Mouse (Mus musculus) kidney, postnatal 0 days (tissue): ENCODE results near the gene Rtl9. TPM values are rescaled to one million over a fixed set of nuclear protein-coding genes. Genes with fewer than 3 reads are reported as not detected.

Experiments
- ATAC-seq: fragments of 200-750 bp; cut with Nextera tagmentation; replicated peaks from 2 replicates; pipeline ENCODE4 v1.8.0; 2017; ENCODE audit warnings: low read depth, moderate number of reproducible peaks, moderate TSS enrichment, moderate library complexity; ENCODE audit not compliant: low FRiP score
- DNase-seq: peaks from one replicate; pipeline ENCODE4 v3.0.0-alpha.2; 2016; ENCODE audit warnings: low spot score
- H3K27ac ChIP-seq: fragments of 300-500 bp; sonication (generic); 2 replicates; pipeline ENCODE4 v1.5.1; 2014; ENCODE audit warnings: mild to moderate bottlenecking
- H3K27me3 ChIP-seq: fragments of 300-500 bp; sonication (generic); 2 replicates; pipeline ENCODE4 v1.6.1; 2014; ENCODE audit warnings: low read length, mixed read lengths; ENCODE audit not compliant: insufficient read depth
- H3K36me3 ChIP-seq: fragments of 300-500 bp; sonication (generic); 2 replicates; pipeline ENCODE4 v1.6.1; 2014; ENCODE audit warnings: low read length, mixed read lengths; ENCODE audit not compliant: insufficient read depth
- H3K4me1 ChIP-seq: fragments of 300-500 bp; sonication (generic); replicated peaks from 2 replicates; pipeline ENCODE4 v1.6.1; 2014; ENCODE audit warnings: antibody characterized with exemption, low read length, mixed read lengths; ENCODE audit not compliant: insufficient read depth
- H3K4me2 ChIP-seq: fragments of 300-500 bp; sonication (generic); 2 replicates; pipeline ENCODE4 v1.6.1; 2014; ENCODE audit warnings: mild to moderate bottlenecking, low read length, moderate library complexity, mixed read lengths
- H3K4me3 ChIP-seq: fragments of 300-500 bp; sonication (generic); replicated peaks from 2 replicates; pipeline ENCODE4 v1.5.1; 2014; ENCODE audit warnings: low read depth, low read length
- H3K9ac ChIP-seq: fragments of 300-500 bp; sonication (generic); 2 replicates; pipeline ENCODE4 v1.6.1; 2014; ENCODE audit warnings: low read depth, low read length
- H3K9me3 ChIP-seq: fragments of 300-500 bp; sonication (generic); replicated peaks from 2 replicates; pipeline ENCODE4 v1.6.1; 2016; ENCODE audit warnings: low read length, inconsistent platforms, mixed read lengths
- CTCF ChIP-seq: IDR thresholded peaks from 2 replicates; pipeline ENCODE4 v1.5.1; 2016; ENCODE audit warnings: antibody characterized with exemption, low read depth, mild to moderate bottlenecking, moderate library complexity
- WGBS: fragments of 180-500 bp; shearing (Covaris S2); extraction: QIAGEN DNeasy Blood & Tissue Kit; methylation state at CpG from one replicate; pipeline ENCODE4 v1.1.7; 2014; 5-methylcytosine and 5-hydroxymethylcytosine counted together
- polyA plus RNA-seq: library from polyadenylated mRNA; unstranded; fragments of >200 nt; fragmentation: Nextera tagmentation; extraction: Ambion mirVana; gene quantifications from 2 replicates; pipeline ENCODE4 v1.2.1, GENCODE M21; 2015

The Rtl9 gene
- 0.08 and 0.10 TPM in 2 replicates for polyA plus RNA-seq

- Histone ChIP-seq H3K9ac (no peak within 1 kb of the TSS), H3K4me2 (no peak within 1 kb of the TSS), H3K4me3 (no peak within 1 kb of the TSS), H3K9me3 (no peaks in the 10 kb centered on the region), H3K4me1 (no peaks in the 10 kb centered on the region), H3K36me3 (no peaks in the 10 kb centered on the region), H3K27me3 (no peaks in the 10 kb centered on the region), H3K27ac (no peak within 1 kb of the TSS)
- ATAC-seq (no peak), DNase-seq (peak; percentile 61)
- 97% methylated on average over 1 of the region's 1 CpGs for WGBS
- TF ChIP-seq CTCF: peak; percentile 81
These were observed at the start of gene Rtl9 for GRCm38 (mm10) chrX:143099044-143099754. TSS of gene Rtl9 (plus strand) at chrX:143099594.

- H3K27ac ChIP-seq: no peak overlapping the region
- no peak overlapping the region for H3K4me2 ChIP-seq
- no peaks in the 10 kb centered on the region for H3K9me3 ChIP-seq
- DNase-seq (peak; percentile 44), ATAC-seq (no peak)
- H3K4me1 ChIP-seq: no peaks in the 10 kb centered on the region
- H3K27me3 ChIP-seq: no peaks in the 10 kb centered on the region; the same call in 1 of the 2 replicates
- no peak overlapping the region for H3K9ac ChIP-seq
- peak; percentile 72 for TF ChIP-seq CTCF
- no peak overlapping the region for H3K4me3 ChIP-seq
- H3K36me3 ChIP-seq: no peaks in the 10 kb centered on the region
These were observed 47.9 kb upstream of the Rtl9 start for GRCm38 (mm10) chrX:143051478-143051877.

DNA sequence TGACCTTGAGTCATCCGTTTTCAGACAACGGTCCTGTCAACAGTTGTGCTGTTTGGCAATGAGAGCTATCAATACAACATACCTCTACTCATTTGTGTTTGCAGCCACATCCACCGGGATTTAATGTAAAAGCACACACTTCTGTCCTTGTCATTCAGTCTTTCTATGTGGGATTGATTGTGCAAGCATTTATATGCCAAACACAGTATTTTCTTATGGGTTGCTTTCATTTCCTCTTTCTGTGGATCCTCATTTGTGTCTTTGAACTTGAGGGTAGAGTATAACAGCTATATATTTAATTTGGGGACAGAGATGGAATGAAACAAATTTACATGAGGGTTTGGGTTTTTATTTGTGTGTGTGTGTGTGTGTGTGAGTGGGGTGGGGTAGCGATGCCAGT lies 47.5 kb upstream of the Rtl9 start:
- Histone ChIP-seq H3K4me1 (no peaks in the 10 kb centered on the region), H3K9me3 (no peaks in the 10 kb centered on the region)
- DNase-seq: no peak

DNA sequence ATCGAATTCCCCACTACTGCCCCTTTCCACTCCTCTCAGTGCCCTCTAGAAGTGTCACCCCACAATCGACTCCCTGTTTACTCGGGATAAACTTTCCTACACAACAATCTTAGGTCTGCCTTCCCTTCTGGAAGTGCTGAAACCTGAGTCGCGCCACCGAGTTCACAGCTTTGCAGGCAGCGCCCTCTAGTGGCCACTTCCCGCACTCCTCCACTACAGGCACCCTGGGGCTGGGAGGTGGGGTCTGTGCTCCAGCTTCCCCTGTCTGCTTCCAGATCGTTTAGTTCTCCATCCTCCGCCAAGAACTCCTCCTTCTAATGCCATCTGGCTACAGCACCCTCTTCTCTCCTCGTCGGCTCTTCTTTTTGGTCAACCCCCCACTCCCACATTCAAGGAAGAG lies 40.6 kb upstream of the Rtl9 start:
- DNase-seq (peak; percentile 76), ATAC-seq (0 out of 2 replicates have a peak, but pooled peaks have one; percentile 25)
- peak; percentile 90 for TF ChIP-seq CTCF
- Histone ChIP-seq H3K36me3 (no peaks in the 10 kb centered on the region), H3K4me1 (no peaks in the 10 kb centered on the region), H3K4me3 (no peak overlapping the region), H3K27ac (no peak overlapping the region), H3K9ac (no peak overlapping the region), H3K27me3 (no peaks in the 10 kb centered on the region), H3K4me2 (peak overlapping the region; percentile 44), H3K9me3 (no peaks in the 10 kb centered on the region)
- 24% methylated on average over 12 of the region's 12 CpGs for WGBS

More for the DNA sequence above, 47.5 kb upstream of the Rtl9 start:
- ATAC-seq: no peak
- TF ChIP-seq CTCF: no peak
- no peak overlapping the region for H3K4me2 ChIP-seq
- no peaks in the 10 kb centered on the region; the same call in 1 of the 2 replicates for H3K27me3 ChIP-seq
- no peak overlapping the region for H3K27ac ChIP-seq
- H3K36me3 ChIP-seq: no peaks in the 10 kb centered on the region
- WGBS: 77% methylated on average over 4 of the region's 4 CpGs
- no peak overlapping the region for H3K4me3 ChIP-seq
- H3K9ac ChIP-seq: no peak overlapping the region

DNA sequence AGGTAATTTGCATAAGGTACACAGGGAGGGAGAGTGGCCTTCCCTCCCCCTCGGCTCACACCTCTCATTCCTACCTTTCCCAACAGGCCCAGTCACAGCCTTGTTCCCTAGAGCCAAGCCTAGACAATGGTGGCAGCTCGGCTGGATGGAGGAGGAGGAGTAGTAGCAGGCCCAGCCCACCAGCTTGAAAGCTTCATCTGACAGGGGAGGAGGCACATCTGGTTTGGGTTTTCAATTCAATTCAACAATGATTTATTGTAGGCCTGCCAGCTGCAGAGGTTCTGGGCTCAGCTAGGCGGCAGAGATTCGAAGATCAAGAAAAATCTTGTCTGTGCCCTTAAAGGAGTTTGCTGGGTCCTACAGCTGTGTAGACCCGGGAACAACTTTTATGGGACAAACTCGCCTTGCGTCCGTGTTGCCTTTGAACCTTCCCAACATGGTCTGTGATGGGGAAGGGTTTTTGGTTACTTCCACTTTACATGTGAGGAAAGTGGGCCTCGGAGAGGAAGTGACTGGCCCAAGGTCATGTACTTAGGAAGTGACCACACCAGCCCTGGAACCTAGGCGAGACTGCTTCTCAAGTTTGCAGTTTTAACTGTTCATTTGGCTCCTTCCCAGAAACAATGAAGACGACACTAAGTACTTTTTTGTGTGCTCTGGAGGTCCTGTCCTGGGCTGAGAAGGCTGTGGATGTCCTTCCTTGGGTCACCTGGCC lies 36.6 kb upstream of the Rtl9 start:
- Histone ChIP-seq H3K27me3 (no peaks in the 10 kb centered on the region), H3K27ac (no peak overlapping the region), H3K9me3 (no peaks in the 10 kb centered on the region), H3K4me2 (no peak overlapping the region), H3K4me3 (no peak overlapping the region), H3K9ac (no peak overlapping the region), H3K4me1 (no peaks in the 10 kb centered on the region), H3K36me3 (no peaks in the 10 kb centered on the region)
- WGBS: 61% methylated on average over 11 of the region's 11 CpGs
- no peak; the same call in 1 of the 2 replicates for ATAC-seq
- no peak for TF ChIP-seq CTCF
- DNase-seq: no peak

- H3K9me3 ChIP-seq: no peaks in the 10 kb centered on the region
- no peaks in the 10 kb centered on the region for H3K4me1 ChIP-seq
- peak; percentile 25; the same call in 1 of the 2 replicates for TF ChIP-seq CTCF
- no peaks in the 10 kb centered on the region for H3K36me3 ChIP-seq
- H3K4me3 ChIP-seq: no peak overlapping the region
- DNase-seq: no peak
- no peaks in the 10 kb centered on the region for H3K27me3 ChIP-seq
- 51% methylated on average over 7 of the region's 7 CpGs for WGBS
- no peak overlapping the region for H3K9ac ChIP-seq
- no peak for ATAC-seq
- no peak overlapping the region for H3K4me2 ChIP-seq
- no peak overlapping the region for H3K27ac ChIP-seq
These were observed 35.6 kb upstream of the Rtl9 start for GRCm38 (mm10) chrX:143063780-143064179.
